Mouse (Mus musculus) frontal cortex, postnatal 25 days (tissue): ENCODE results near the gene Gm37240.
"Not testable (repeated sequence)": the region's sequence is repeated elsewhere in the genome, so short reads cannot be mapped to it uniquely, and the experiment has no call there.

Source experiments
- DNase-seq, 2 experiments: peaks; one replicate each; pipeline ENCODE4 v3.0.0; 2022; ENCODE audit warnings: low spot score in 2 of 2

Gene Gm37240

DNA sequence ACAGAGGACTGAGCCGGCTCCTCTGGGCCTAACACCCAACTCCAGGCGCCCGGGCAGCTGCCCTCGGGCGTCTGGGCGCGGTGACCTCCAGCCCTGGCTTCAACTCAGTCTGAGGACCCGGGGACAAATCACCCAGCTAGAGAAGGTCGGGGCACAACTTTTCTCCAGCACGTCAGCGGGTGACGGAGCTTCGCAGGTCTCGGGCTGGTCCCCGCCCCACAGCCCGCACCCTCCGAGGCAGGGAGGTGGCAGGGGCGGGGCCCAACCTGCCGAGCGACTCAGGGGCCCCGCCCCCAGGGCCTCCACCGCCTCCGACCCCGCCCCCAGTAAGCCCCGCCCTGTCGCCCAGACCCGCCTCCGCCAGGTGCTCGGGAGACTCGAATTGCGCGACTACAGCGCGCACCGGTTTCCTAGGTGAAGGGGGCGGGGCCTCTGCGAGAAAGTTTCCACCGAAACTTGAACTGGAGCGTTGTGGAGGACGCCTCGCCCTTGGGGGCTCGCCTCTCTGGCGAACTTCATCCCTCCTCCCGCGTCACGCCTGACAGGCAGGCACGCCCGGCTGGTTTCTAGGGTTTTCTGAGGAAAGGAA is at the start of gene Gm37240, which contains the start of gene Glt28d2:
Gene Gm37240 (minus strand): TSS at position 280 of the 589 bp plus-strand sequence.
Gene Glt28d2 (minus strand): TSS at position 278 of the 589 bp plus-strand sequence.
- peak; percentile 25 to 39 for DNase-seq

DNA sequence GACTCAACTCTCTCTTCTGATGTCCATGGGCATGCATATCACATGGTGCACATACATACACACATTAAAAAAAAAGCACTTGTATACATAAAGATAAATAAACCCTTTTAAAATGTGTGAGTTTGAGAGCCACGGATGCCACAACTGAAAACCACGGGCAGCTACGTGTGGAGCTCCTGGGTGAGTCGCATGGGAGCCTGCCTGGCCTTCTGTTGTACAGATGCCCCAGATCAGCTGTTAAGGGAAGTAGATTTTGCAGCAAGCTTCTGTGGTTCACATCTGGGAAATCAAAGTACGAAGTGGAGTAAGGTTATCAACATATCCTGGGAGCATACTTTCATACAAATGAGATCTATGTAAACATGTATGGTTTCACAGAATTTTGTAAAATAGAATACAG is 46.3 kb upstream of the Gm37240 start:
- DNase-seq, result no peak

GRCm38 (mm10) chr3:85931859-85932258 is 44.5 kb upstream of the Gm37240 start:
- no peak for DNase-seq

GRCm38 (mm10) chr3:85930671-85931255 is 43.4 kb upstream of the Gm37240 start:
- no peak for DNase-seq

- DNase-seq, result no peak
These were observed 42.4 kb upstream of the Gm37240 start for GRCm38 (mm10) chr3:85929711-85930110.

GRCm38 (mm10) chr3:85928140-85928611 is 40.9 kb upstream of the Gm37240 start:
- DNase-seq, result no peak

DNA sequence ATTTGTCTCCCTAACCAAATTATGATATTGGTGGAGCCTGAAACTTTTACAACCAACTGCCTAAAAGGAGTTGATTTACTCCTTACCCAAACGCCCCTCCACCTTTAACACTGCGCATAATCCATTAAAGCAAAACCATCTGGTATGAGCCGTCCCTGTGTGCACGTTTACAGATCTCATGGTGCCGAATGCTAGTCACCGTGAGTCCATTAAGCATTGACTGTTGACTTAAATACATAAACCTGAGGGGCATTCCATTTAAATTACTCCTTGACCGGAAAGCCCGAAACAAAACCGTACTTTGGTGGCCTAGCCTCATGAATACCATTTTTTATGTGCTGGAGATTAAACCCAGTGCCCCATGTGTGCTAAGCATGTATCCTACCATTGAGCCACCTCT is 40.0 kb upstream of the Gm37240 start:
- DNase-seq, result no peak

DNA sequence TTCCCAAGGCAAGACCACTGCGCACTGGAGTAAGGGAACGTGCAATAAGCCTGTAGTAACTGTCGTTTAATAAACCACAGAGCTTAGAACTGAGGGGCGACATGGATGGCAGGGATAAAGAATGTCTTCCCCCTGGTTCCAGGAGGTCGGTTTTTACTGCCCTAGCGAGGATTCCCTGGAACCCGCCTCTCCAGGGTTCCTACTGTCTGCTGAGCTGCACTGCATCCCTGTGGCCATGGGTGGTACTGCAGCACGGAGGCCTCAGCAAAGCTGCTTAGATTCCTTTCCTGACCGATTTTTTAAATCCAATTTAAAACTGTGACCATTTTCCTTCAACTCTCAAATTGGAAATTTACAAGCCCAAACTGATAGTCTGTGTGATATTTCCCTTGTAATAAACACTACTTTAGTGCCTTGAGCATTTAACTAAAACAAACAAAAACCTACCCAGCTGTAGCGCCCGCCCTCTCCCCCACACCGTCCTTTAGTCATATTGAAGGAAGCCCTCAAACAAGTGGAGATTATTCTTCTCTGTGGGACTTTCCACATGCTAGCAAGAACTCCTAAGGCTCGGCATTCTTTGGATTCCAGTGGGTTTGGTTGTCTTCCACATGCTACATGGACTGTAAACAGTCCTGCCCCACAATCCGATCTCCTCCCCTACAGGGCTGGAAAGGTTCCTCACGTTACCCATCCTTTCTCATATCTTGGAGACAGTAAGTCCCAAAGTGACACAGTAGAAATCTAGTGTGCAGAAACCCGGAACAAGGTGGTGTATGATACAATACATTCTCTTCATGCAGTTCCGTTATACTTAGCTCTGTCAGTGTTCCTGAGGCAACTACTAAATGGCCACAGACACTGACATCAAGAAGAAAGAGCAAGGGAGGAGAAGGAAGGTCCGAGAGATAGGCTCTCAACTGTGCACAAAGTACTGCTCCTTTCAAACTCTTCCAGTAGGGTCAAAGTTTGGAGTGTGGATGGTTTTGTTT is 36.9 kb upstream of the Gm37240 start:
- peak; percentile 79 to 86 for DNase-seq

- DNase-seq, result no peak
These were observed 36.0 kb upstream of the Gm37240 start for GRCm38 (mm10) chr3:85923343-85923742.

DNA sequence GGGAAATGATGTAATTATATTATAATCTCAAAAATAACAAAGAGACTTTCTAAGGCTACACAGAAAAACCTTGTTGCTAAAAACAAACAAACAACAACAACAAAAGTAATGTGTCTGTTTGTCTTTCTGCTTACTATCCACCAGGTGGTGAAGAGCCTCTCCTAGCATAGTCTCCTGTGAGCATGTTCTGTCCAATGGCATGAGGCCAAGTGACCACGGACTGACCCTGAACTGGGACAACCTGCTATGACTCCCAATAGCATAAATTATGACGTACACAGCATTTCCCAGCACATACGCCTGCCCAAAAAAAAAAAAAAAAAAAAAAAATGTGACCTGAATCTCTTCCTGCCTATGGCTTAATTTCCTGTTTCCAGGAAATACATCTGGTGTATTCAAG is 35.0 kb upstream of the Gm37240 start:
- DNase-seq, result no peak

- DNase-seq, result not testable (repeated sequence)
These were observed 33.4 kb upstream of the Gm37240 start for GRCm38 (mm10) chr3:85920671-85921070.

- peak in 1 of 2 experiments; percentile 15 for DNase-seq
These were observed 30.3 kb upstream of the Gm37240 start for GRCm38 (mm10) chr3:85917600-85917999.

DNA sequence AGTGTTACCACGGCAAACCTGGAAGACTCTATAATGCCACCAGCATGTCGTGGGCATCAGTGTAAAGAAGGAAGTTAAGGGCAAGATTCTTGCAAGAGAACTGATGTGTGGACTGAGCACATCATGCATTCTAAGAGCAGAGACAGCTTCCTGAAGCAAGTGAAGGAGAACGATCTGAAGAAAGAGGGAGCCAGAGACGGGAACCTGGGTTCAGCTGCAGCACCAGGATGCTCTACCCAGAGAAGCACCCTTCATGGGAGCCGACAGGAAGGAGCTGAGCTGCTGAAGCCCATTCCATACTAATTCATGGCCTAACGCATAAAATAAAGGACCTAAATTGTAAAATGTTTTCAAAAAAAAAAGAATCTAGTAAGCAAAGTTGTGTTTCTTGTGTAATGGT is 27.5 kb upstream of the Gm37240 start:
- DNase-seq, result no peak

- DNase-seq, result no peak
These were observed 19.8 kb upstream of the Gm37240 start for GRCm38 (mm10) chr3:85907136-85907535.

- no peak for DNase-seq
These were observed 17.1 kb upstream of the Gm37240 start for GRCm38 (mm10) chr3:85904371-85904770.

DNA sequence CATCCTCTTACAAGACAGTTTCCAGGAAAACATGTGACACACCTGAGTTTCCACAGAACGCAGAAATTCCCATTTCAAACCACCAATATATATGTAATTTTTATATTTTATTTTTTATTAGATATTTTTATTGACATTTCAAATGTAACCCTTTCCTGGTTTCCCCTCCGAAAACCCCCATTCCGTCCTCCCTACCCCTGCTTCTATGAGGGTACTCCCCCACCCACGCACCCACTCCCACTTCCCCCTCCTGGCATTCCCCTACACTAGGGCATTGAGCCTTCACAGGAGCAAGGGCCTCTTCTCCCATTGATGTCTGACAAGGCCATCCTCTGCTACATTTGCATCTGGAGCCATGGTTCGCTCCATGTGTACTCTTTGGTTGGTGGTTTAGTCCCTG is 7.7 kb upstream of the Gm37240 start:
- no peak for DNase-seq

DNA sequence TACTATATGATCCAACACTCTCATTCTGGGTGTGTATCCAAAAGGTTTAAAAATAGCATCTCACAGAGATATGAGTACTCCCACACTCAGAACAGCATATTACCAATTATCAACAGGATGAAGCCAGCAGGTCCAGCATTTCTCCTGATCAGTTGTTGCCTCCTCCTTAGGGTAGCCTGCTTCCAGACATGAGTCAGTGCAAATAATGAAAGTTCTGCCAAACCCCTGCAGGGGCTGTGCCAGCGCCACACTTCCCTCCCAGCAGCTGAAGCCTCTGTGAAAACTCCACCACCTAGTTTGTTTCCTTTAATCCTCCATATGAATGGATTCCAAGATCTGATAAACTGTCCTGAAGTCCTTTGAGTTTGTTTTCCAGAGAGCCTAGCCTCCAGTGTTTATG is 4.3 kb upstream of the Gm37240 start:
- DNase-seq, result no peak

- no peak for DNase-seq
These were observed 928 bp upstream of the Gm37240 start for GRCm38 (mm10) chr3:85888221-85888671.

- no peak for DNase-seq
These were observed 581 bp downstream of the Gm37240 start for GRCm38 (mm10) chr3:85886636-85887238.

DNA sequence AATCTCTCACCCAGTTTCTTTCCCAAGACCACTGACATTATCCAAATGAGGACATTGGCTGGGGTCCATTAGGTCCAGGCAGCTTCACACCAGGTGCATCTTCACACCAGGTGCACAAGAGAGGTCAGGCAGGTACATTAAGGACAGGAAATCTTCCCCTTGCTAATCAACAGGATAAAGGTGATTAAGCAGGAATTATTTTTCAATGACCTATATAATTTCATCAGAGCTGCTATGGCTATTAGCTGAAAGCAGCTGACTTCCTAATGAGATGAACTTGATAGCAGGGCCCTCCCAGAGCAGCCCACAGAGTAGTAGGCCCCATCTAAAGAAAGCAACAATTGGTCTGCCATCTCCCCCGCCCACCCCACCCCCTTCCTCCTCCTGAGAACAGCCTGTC is 1.4 kb downstream of the Gm37240 start:
- no peak for DNase-seq

- no peak for DNase-seq
These were observed 6.6 kb downstream of the Gm37240 start for GRCm38 (mm10) chr3:85880687-85881086.

GRCm38 (mm10) chr3:85880068-85880467 is 7.2 kb downstream of the Gm37240 start:
- DNase-seq, result no peak
